Mouse (Mus musculus) MEL (cell line): ENCODE data around the gene Ranbp3l. TPM values are rescaled to one million over a fixed set of nuclear protein-coding genes. Genes with fewer than 3 reads are reported as not detected.

Experiments used
- DNase-seq: peaks from one replicate; pipeline ENCODE4 v3.0.0; 2011; ENCODE audit warnings: low read depth, low spot score
- H3K27ac ChIP-seq: 2 replicates; pipeline ENCODE4 v1.5.1; 2012; ENCODE audit warnings: low read depth, mild to moderate bottlenecking, control low read depth, low read length, moderate library complexity; ENCODE audit not compliant: control insufficient read depth
- H3K27me3 ChIP-seq, 2 experiments: fragments of 150-350 bp in 1 of 2; sonication (generic) in 1 of 2; 2 replicates each; pipeline ENCODE4 v1.6.1; 2012; ENCODE audit warnings: low read length in 2 of 2, mild to moderate bottlenecking in 2 of 2, improper control_type of control experiment in 1 of 2, moderate library complexity in 1 of 2; ENCODE audit not compliant: insufficient read depth in 2 of 2, control insufficient read depth in 1 of 2
- H3K36me3 ChIP-seq, 2 experiments: 2 replicates each; pipeline ENCODE4 v1.6.1; 2012 to 2014; ENCODE audit warnings: low read length in 2 of 2, improper control_type of control experiment in 1 of 2, inconsistent platforms in 1 of 2, mild to moderate bottlenecking in 1 of 2; ENCODE audit not compliant: insufficient read depth in 2 of 2, control insufficient read depth in 1 of 2
- H3K4me1 ChIP-seq, 2 experiments: fragments of 150-350 bp in 1 of 2; sonication (generic) in 1 of 2; 2 replicates each; pipeline ENCODE4 v1.6.1; 2012; ENCODE audit warnings: low read length in 2 of 2, improper control_type of control experiment in 1 of 2, mild to moderate bottlenecking in 1 of 2; ENCODE audit not compliant: insufficient read depth in 2 of 2, control insufficient read depth in 1 of 2
- H3K4me3 ChIP-seq, 2 experiments: fragments of 150-350 bp in 1 of 2; sonication (generic) in 1 of 2; 2 replicates each; pipeline ENCODE4 v1.5.1; 2012; ENCODE audit warnings: low read depth in 2 of 2, low read length in 2 of 2, mild to moderate bottlenecking in 2 of 2, moderate library complexity in 2 of 2, control low read depth in 1 of 2, improper control_type of control experiment in 1 of 2; ENCODE audit not compliant: control insufficient read depth in 1 of 2, insufficient read depth in 1 of 2
- H3K79me2 ChIP-seq: 2 replicates; pipeline ENCODE4 v1.6.1; 2012; ENCODE audit warnings: mild to moderate bottlenecking, low read length, moderate library complexity; ENCODE audit not compliant: control insufficient read depth, poor library complexity, insufficient read depth
- H3K9ac ChIP-seq: 2 replicates; pipeline ENCODE4 v1.6.1; 2012; ENCODE audit warnings: low read depth, mild to moderate bottlenecking, control low read depth, low read length, moderate library complexity; ENCODE audit not compliant: control insufficient read depth, poor library complexity, severe bottlenecking
- H3K9me3 ChIP-seq: fragments of 150-350 bp; sonication (generic); replicated peaks from 2 replicates; pipeline ENCODE4 v1.6.1; 2012; ENCODE audit warnings: mild to moderate bottlenecking, low read length, improper control_type of control experiment, moderate library complexity; ENCODE audit not compliant: insufficient read depth
- BHLHE40 ChIP-seq: IDR thresholded peaks from 2 replicates; pipeline ENCODE4 v1.6.1; 2012; ENCODE audit warnings: low read depth, mild to moderate bottlenecking, inconsistent platforms, low read length, improper control_type of control experiment, borderline replicate concordance
- CHD2 ChIP-seq: IDR thresholded peaks from 2 replicates; pipeline ENCODE4 v1.6.1; 2011; ENCODE audit warnings: low read length, improper control_type of control experiment
- GATA1 ChIP-seq: IDR thresholded peaks from 2 replicates; pipeline ENCODE4 v1.6.1; 2011; ENCODE audit warnings: low read depth, low read length, improper control_type of control experiment
- HCFC1 ChIP-seq: IDR thresholded peaks from 2 replicates; pipeline ENCODE4 v1.6.1; 2012; ENCODE audit warnings: low read depth, mild to moderate bottlenecking, inconsistent platforms, low read length, improper control_type of control experiment, moderate library complexity
- KAT2A ChIP-seq: conservative IDR thresholded peaks from 2 replicates; pipeline ENCODE4 v1.6.1; 2012; ENCODE audit warnings: low read depth, low read length, improper control_type of control experiment, inconsistent platforms
- MAFK ChIP-seq: IDR thresholded peaks from 2 replicates; pipeline ENCODE4 v1.6.1; 2011; ENCODE audit warnings: low read depth, mild to moderate bottlenecking, low read length, improper control_type of control experiment, borderline replicate concordance
- MYB ChIP-seq: IDR thresholded peaks from 2 replicates; pipeline ENCODE4 v1.6.1; 2011; ENCODE audit warnings: mild to moderate bottlenecking, low read depth, low read length, improper control_type of control experiment
- MYC ChIP-seq: IDR thresholded peaks from 2 replicates; pipeline ENCODE4 v1.6.1; 2011; ENCODE audit warnings: low read depth, mild to moderate bottlenecking, low read length, improper control_type of control experiment, moderate library complexity
- NELFE ChIP-seq: IDR thresholded peaks from 2 replicates; pipeline ENCODE4 v1.6.1; 2011; ENCODE audit warnings: low read depth, low read length, improper control_type of control experiment
- POLR2A ChIP-seq, 2 experiments: IDR thresholded peaks; 2 replicates each; pipeline ENCODE4 v1.6.1; 2011 to 2012; ENCODE audit warnings: low read length in 2 of 2, mild to moderate bottlenecking in 2 of 2, control low read depth in 1 of 2, improper control_type of control experiment in 1 of 2, low read depth in 1 of 2, moderate library complexity in 1 of 2; ENCODE audit not compliant: control insufficient read depth in 1 of 2, insufficient read depth in 1 of 2, poor library complexity in 1 of 2
- POLR2AphosphoS2 ChIP-seq: IDR thresholded peaks from 2 replicates; pipeline ENCODE4 v1.6.1; 2011; ENCODE audit warnings: low read length, improper control_type of control experiment
- POLR2AphosphoS5 ChIP-seq: IDR thresholded peaks from 2 replicates; pipeline ENCODE4 v1.6.1; 2012; ENCODE audit warnings: low read depth, borderline replicate concordance, mild to moderate bottlenecking, inconsistent platforms, low read length, moderate library complexity, mixed read lengths
- SIN3A ChIP-seq: IDR thresholded peaks from 2 replicates; pipeline ENCODE4 v1.6.1; 2012; ENCODE audit warnings: low read length, improper control_type of control experiment, inconsistent platforms
- TAL1 ChIP-seq: IDR thresholded peaks from 2 replicates; pipeline ENCODE4 v1.6.1; 2012; ENCODE audit warnings: mild to moderate bottlenecking, inconsistent platforms, low read length, moderate library complexity, mixed read lengths
- TBP ChIP-seq: IDR thresholded peaks from 2 replicates; pipeline ENCODE4 v1.8.0; 2011; ENCODE audit warnings: low read depth, low read length, improper control_type of control experiment
- TCF12 ChIP-seq: IDR thresholded peaks from 2 replicates; pipeline ENCODE4 v1.6.1; 2014; ENCODE audit warnings: low read depth, mild to moderate bottlenecking, inconsistent platforms, low read length, improper control_type of control experiment, moderate library complexity
- USF1 ChIP-seq: IDR thresholded peaks from 2 replicates; pipeline ENCODE4 v1.6.1; 2014; ENCODE audit warnings: low read depth, mild to moderate bottlenecking, inconsistent platforms, low read length, improper control_type of control experiment, moderate library complexity
- USF2 ChIP-seq, 2 experiments: IDR thresholded peaks; 2 replicates each; pipeline ENCODE4 v1.6.1; 2011 to 2012; ENCODE audit warnings: improper control_type of control experiment in 2 of 2, low read length in 2 of 2, borderline replicate concordance in 1 of 2, inconsistent platforms in 1 of 2, low read depth in 1 of 2, mild to moderate bottlenecking in 1 of 2; ENCODE audit not compliant: insufficient read depth in 1 of 2
- ZC3H11A ChIP-seq: IDR thresholded peaks from 2 replicates; pipeline ENCODE4 v1.6.1; 2012; ENCODE audit warnings: low read depth, mild to moderate bottlenecking, inconsistent platforms, low read length, improper control_type of control experiment
- ZKSCAN1 ChIP-seq: IDR thresholded peaks from 2 replicates; pipeline ENCODE4 v1.6.1; 2012; ENCODE audit warnings: low read depth, mild to moderate bottlenecking, inconsistent platforms, low read length, improper control_type of control experiment, moderate library complexity
- ZMIZ1 ChIP-seq: IDR thresholded peaks from 2 replicates; pipeline ENCODE4 v1.6.1; 2012; ENCODE audit warnings: low read depth, mild to moderate bottlenecking, inconsistent platforms, low read length, improper control_type of control experiment, moderate library complexity
- polyA plus RNA-seq, 2 experiments: library from polyadenylated mRNA; stranded (reverse) in 1 of 2; unstranded in 1 of 2; fragments of >175 nt in 1 of 2; fragments of >200 nt in 1 of 2; gene quantifications; 2 replicates each; pipeline versions ENCODE4 v1.2.1 to v1.2.4; 2012; ENCODE audit warnings: low replicate concordance in 2 of 2, low read depth in 1 of 2; ENCODE audit not compliant: insufficient read length in 2 of 2, insufficient read depth in 1 of 2, missing spikeins in 1 of 2
- total RNA-seq: library from RNA; depleted of rRNA; stranded (reverse); fragments of 300-350 nt; gene quantifications from 2 replicates; pipeline ENCODE4 v1.2.3, GENCODE M21; 2012

Gene Ranbp3l
- total and polyA plus RNA-seq, 3 experiments = 0.06 TPM; not detected in 2

DNA sequence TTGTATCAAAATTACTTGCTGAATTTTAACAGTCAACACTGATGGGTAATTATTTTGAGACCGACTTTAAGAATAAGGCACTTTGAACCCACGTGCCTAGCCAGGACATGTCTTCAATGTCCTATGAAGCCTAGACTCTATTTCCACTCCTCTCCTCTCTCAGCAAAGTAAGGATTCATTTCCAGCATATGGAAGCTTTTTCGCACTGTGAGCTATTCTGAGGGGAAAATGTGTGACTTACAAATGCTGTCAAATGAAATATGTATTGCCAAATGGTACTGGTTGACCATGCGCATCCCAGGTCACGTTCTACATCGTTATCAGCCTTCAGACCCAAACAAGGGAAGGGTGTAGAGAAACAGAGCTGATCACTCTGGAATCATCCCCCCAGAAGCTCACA, 23.5 kb downstream of the Ranbp3l start:
- no peak overlapping the region for H3K27ac ChIP-seq
- no peak overlapping the region for H3K4me3 ChIP-seq
- H3K9ac ChIP-seq = no peak overlapping the region
- DNase-seq = no peak
- TF ChIP-seq GATA1 (no peak), SIN3A (no peak), ZMIZ1 (no peak), TAL1 (no peak), MYC (no peak), ZC3H11A (no peak), TBP (no peak), MYB (no peak), ZKSCAN1 (no peak), HCFC1 (no peak), POLR2A (IDR thresholded peaks at IDR 0.05; ENCODE audit: control insufficient read depth in 1 of 2, insufficient read depth in 1 of 2, low read depth in 1 of 2, low read length in 2 of 2, poor library complexity in 1 of 2) (no peak)
- no peaks in the 10 kb centered on the region for H3K79me2 ChIP-seq
- H3K4me1 ChIP-seq = 0 out of 4 replicates have a peak, but pooled peaks cover 0 to 3% of the 10 kb centered on the region in 2 experiments
- H3K27me3 ChIP-seq = no peaks in the 10 kb centered on the region; a peak in 1 of 4 replicates
- no peaks in the 10 kb centered on the region for H3K36me3 ChIP-seq
- no peaks in the 10 kb centered on the region; the same call in 1 of the 2 replicates for H3K9me3 ChIP-seq

DNA sequence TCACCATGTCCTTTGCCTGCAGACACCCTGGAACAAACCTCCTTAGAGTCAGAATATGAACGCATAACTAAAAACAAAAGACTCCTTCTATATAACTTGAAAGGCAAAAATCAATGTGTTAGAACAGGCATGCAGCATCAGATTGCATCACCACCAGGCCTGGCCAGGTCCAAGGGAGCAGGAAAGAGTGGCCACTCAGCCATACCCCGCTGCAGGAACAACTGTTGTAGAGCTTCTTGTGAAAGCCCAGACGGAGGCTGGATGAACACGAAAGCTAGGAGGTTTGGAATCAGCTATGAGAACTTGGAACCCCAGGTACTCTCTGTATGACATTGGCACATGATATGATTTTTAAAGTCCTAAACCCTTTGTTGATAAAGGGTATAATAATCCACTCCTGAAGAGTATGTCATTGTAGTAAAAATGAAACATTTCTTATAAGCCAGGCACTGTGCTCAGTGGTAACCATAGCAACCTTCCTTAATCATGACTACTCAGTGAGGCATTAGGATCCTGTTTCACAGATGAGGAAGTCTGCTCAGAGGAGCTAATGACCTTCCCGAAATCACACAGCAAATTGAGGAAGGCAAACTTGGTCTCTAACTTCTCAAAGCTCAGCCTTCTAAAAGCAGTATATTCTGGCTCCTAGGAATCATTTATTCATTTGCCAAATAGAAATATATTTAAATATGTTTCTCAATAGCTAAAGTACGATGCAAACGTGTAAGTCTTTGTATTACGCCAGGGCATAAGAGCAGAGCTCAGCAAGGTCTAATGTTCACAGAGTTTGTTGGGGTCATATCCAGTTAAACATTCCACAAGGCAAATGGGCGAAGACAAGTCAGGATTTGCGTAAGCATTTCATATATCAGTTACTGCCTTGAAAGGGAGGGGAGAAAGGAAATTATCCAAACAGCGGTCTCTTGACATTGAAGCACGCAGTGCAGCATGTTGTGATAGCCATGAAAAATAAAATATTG, 24.4 kb downstream of the Ranbp3l start:
- peak; percentile 49 for DNase-seq
- H3K36me3 ChIP-seq = no peaks in the 10 kb centered on the region
- H3K9me3 ChIP-seq = no peaks in the 10 kb centered on the region; the same call in 1 of the 2 replicates
- no peaks in the 10 kb centered on the region; a peak in 1 of 4 replicates for H3K27me3 ChIP-seq
- TF ChIP-seq USF1 (no peak), KAT2A (no peak), TCF12 (no peak), MAFK (no peak), POLR2AphosphoS2 (no peak), POLR2AphosphoS5 (no peak), NELFE (no peak), USF2 (IDR thresholded peaks at IDR 0.05; ENCODE audit: borderline replicate concordance in 1 of 2, insufficient read depth in 1 of 2, low read depth in 1 of 2, low read length in 2 of 2) (no peak), BHLHE40 (no peak), MYB (no peak), CHD2 (no peak)
- no peaks in the 10 kb centered on the region for H3K79me2 ChIP-seq
- no peak overlapping the region for H3K9ac ChIP-seq
- H3K4me1 ChIP-seq = 0 out of 4 replicates have a peak, but pooled peaks cover 0 to 3% of the 10 kb centered on the region in 2 experiments
- H3K27ac ChIP-seq = no peak overlapping the region
- no peak overlapping the region for H3K4me3 ChIP-seq
